Mouse (Mus musculus): Measurements from ENCODE around the gene Saa2.

Saa2 gene

GRCm38 (mm10) chr7:46762601-46763000 is 11.0 kb downstream of the Saa2 start:
- no peak for DNase-seq (ENCODE audit: low spot score in 2 of 2)

GRCm38 (mm10) chr7:46764672-46765071 is 13.1 kb downstream of the Saa2 start:
- no peak for DNase-seq (ENCODE audit: low spot score in 2 of 2)

GRCm38 (mm10) chr7:46767371-46767770 is 15.8 kb downstream of the Saa2 start:
- DNase-seq (ENCODE audit: low spot score in 2 of 2) = no peak

- no peak for DNase-seq (ENCODE audit: low spot score in 2 of 2)
Observed at GRCm38 (mm10) chr7:46768451-46768850, 16.9 kb downstream of the Saa2 start.

GRCm38 (mm10) chr7:46770706-46771105 is 19.1 kb downstream of the Saa2 start:
- peak in 1 of 2 experiments; percentile 53 for DNase-seq (ENCODE audit: low spot score in 2 of 2)

- no peak for DNase-seq (ENCODE audit: low spot score in 2 of 2)
Observed at GRCm38 (mm10) chr7:46789177-46789849, 37.7 kb downstream of the Saa2 start.

- no peak for DNase-seq (ENCODE audit: low spot score in 2 of 2)
Observed at GRCm38 (mm10) chr7:46793871-46794270, 42.3 kb downstream of the Saa2 start.

GRCm38 (mm10) chr7:46795287-46796205 is 44.0 kb downstream of the Saa2 start, which contains the start of the genes Hps5 and Gtf2h1:
Gene Hps5, minus strand, starts transcription at chr7:46796064.
Gene Gtf2h1, plus strand, starts transcription at chr7:46796103.
- DNase-seq (ENCODE audit: low spot score in 2 of 2) = peak; percentile 94 to 99

GRCm38 (mm10) chr7:46796206-46796679 is 44.7 kb downstream of the Saa2 start:
- DNase-seq (ENCODE audit: low spot score in 2 of 2) = no peak

GRCm38 (mm10) chr7:46796779-46797178 is 45.2 kb downstream of the Saa2 start:
- no peak for DNase-seq (ENCODE audit: low spot score in 2 of 2)
